Mouse (Mus musculus) fat pad, adult 2 months (tissue): ENCODE results near the gene Mkln1.

Experiments used
- DNase-seq: peaks from one replicate; pipeline ENCODE4 v3.0.0-alpha.2; 2011; ENCODE audit warnings: low read depth, low spot score; ENCODE audit errors: extremely low read depth

The Mkln1 gene

DNA sequence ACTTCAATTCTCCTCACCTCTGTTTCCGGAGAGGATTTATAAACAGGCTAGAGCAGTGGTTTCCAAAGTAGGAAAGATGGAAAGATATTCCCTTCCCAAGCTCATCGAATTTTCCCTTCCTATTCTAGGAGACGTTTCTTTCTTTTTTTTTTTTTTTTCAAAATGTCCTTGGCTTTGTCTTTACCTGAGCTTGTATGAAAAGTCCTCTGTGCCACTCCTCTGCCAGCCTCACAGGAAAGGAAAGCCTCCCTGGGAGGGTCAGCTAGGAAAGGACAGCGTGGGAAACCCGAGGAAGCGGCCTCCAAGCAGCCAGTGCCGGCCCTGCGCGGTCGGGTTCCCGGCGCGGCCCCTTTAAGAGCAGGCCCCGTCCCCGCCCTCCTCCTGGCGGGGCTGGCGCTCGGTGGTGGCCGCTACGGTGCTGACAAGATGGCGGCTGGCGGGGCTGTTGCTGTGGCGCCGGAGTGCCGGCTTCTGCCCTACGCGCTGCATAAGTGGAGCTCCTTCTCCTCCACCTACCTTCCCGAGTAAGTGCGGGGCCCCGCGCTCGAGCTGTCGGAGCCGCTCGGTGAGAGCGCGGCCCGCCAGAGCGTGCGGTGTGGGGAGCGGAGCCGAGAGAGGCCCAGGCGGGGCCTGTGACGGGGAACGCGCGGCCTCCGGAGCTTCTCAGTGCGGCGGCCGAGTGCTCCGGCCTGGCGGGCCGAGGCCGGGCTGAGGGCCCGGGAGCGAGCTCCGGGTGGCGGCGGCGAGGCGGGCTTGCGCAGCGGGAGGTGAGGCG is at the start of gene Mkln1:
Mkln1 (plus strand) TSS at position 305 of the 775 bp plus-strand sequence.
- no peak for DNase-seq

DNA sequence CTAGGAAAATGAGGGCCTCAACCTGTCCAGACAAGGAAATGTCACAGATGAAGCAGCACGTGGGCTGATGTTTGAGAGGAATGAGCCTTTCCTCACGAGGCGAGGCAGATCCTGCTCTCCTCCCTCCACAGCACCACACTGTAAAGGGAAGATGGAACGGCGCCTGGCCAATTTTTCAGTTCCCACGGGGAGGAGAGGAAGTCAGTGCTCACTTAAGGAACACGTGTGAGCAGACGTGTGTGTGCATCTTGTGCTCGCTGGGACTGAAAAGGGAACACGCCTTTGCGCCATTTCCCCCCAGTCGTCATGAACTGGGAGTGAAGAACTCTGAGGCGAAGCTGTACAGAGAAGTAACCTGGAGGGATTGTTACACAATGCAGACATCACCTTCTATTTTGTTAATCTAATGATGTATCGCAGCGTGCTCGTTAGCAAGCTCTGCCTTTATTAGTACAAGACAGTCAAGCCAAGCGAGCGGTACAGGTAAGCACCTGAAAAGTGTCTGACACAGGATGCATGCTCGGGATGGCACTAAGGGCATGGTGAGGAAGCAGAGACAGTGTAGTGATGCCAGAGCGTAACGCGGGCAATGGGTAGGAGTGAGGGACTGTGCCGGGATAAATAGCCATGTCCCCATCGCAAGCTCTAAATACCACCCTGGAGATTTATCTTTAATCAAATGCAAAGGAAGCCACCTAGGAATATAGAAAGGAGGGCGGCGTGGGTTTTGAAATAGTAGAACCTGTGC is 41.9 kb upstream of the Mkln1 start:
- no peak for DNase-seq

DNA sequence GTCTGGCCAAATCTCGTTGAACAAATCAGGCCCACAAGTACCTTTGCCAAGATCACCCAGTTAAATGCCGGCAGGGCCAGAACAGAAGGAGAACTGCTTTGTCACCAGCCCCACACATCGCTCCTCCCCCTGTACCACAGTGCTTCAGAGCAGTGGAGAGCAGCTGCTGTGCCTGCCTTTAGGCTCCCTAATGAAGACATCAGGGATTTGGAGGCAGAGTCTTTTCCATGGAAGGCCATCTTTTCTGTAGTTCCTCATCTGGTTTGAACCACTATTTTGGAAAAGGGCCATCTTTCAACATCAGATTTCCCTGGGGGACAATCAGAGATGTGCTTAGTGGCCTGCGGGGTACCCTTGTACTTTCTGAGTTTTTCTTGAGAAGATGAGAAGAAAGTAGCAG is 41.2 kb upstream of the Mkln1 start:
- DNase-seq: no peak

DNA sequence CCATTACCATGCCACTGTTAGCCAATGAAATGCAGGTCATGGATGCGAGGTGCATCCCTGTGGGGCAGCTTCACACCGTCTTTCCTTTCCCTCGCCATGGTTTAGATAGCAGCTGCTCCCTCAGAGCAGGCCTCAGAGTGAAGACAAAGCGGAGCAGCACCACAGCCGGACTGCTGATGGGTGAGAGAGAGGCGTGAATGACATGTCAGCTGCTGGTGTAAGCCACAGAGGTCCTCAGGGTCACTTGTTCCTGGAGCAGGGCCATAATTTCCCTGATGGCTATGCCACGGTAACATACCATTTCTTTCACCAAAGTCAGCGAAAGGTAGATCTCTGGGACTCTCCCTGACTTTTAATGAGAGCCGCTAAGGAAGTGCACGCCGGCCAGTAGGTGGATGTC is 35.9 kb upstream of the Mkln1 start:
- DNase-seq: no peak

DNA sequence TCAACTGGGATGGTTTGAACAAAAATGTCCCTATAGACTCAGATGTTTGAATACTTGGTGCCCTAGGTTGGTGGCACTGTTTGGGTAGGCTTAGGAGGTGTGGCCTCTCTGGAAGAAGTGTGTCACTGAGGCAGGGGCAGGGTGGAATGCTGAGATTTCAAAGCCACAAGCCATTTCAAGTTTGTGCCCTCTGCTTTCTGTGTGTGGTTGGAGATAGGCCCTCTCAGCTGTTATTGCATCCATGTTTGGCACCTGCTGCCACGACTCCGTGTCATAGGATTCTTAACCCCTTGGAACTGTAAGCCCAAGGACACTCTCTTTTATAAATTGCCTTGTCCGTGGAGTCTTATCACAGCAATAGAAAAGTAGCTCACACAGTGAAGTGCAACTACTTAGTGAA is 34.1 kb upstream of the Mkln1 start:
- no peak for DNase-seq

DNA sequence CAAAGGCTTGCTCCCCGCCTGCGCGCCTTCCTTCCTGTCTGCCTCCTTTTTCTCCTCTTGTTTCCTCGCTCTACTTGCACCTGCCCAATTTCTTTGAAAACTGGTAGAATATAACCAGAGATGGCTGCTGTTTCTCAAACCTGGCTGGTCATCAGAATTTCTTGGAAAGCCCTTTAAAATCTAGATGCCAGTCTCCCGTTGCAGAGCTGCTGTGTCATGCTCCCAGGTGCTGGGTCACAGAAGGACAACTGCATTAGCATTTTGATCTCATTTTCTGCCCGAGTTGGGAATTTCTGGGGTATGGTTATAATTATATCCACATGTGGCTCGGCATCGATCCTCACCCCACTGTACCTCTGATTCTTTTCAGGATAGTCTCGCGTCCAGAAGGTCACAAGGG is 30.6 kb upstream of the Mkln1 start:
- no peak for DNase-seq

DNA sequence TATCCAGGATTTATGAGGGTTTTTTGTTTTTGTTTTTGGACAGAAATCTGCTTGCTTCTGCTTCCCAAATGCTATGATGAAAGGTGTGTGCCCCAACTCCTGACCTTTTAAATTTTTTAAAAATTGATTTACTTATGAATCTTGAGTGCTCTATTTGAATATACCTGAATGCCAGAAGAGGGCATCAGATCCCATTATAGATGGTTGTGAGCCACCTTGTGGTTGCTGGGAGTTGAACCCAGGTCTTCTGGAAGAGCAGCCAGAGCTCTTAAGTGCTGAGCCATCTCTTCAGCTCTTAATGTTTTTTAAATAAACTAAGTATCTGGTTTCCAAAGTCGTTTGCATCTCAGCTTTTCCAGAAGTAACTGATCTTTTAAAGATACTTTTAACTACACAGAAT is 30.0 kb upstream of the Mkln1 start:
- no peak for DNase-seq

DNA sequence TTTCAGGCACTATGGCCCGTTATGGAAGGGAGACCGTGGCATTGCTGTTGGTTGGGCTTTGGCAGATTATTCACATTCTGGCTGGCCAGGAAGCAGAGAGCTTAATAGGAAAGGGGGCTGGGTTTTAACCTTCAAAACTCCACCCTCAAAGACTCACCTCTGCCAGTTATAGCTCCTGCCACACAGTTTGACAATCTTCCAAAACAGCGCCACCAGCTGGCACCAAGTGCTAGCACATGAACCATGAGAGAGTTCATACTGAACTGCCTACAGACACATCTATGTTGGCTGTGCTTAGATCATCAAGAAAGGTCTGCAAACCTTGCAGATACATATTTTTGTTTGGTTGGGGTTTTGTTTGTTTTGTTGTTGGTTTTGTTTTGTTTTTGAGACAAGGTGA is 28.7 kb upstream of the Mkln1 start:
- DNase-seq: no peak

DNA sequence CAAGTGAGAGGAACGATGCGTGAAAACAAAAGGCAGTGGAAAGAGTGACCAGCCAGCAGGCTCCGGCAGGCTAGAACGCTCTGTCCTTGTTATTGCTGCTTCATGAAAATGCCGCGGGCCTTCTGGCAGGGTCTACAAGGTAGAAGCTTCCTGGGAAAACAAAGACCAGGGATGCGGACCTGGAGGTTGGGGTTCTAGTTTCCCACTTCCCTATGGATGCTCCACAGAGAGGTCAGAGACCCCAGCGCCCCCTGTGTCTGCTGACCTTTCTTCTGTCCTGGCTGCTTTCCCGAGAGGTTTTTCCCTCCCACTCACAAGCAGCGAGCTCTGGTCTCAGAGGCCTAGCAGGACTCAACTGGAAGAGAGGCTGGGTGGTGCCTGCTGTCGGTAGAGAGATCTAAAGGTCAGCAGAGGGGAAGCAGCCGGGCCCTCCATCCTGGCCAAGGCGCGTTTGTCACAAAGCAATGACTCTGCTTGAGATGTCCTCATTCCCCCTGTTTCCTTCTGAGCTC is 27.9 kb upstream of the Mkln1 start:
- DNase-seq: no peak

DNA sequence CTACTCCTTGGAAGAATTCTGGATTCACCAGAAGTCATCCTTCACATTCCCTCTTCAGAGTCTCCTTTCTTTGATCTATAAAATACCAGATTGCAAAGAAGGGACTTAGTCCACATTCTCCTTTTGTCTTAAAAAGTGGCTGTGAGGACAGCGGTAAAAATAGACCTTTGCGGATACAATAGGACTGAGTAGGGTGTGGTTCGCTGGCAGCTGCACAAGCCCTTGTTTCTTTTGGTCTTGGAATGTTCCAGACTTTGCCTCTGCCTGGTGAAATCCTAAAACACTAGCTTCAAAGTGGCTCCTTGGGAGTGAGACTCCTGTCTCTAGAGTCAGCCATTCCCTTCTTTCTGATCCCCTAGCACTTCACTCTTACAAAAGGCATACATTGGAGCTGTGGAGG is 27.4 kb upstream of the Mkln1 start:
- DNase-seq: no peak

DNA sequence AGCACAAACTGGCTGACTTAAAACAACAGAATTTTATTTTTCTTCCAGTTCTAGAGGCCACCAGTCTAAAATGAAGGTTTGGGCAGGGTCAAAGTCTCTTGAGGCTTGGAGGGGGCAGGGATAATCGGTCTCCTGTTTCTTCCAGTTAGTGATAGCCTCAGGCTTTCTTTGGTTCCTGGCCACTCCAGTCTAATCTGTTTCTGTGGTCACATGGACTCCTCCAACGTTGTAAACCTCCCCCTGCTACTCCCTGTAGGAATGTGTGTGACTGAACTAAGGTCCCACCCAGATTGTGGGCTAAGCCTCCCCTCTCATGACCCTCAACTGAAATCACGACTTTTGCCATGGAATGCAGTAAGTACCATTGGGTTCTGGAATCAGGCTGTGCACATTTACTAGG is 25.9 kb upstream of the Mkln1 start:
- DNase-seq: no peak

DNA sequence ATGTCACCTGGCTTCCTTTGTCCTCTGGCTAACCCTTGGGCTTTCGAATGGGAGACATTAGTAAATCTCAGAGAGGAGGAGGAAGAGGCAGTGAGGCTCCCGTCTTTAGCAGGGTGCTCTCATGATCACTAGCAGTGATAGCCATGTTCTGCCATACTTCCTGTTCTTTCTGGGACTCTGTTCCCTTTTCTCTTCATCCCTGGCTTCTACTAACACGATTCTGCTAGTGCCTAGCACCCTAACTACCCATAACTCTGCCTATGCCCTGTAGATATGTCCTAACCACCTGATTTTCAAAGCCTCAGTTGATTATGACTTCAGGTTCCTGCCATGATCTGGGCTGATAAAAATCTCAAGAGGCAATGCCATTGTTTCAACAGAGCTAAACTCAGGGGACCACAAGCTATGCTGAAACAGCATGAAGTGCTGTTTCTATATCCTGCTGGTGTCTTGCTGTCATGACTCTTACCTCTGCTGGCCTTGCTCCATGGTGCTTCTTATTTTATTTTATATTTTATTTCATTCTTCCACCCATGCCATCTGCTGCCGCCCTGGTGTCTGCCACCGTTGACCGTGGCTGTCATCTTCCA is 25.4 kb upstream of the Mkln1 start:
- DNase-seq: no peak

DNA sequence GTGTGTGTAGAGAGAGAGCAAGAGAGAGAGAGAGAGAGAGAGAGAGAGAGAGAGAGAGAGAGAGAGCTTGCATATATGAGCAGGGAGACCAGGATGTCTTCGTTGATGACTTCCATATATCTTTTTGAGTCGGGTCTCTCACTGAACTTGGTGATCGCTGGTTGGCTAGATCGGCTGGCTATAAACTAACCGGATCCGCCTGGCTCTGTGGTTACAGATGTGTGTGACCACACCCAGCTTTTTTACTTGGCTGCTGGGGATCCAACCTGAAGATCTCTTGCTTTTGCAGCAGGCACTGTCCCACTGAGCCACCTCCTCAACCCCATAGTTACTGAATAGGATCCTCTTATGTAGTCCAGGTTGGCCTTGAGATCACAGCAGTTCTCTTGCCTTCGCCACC is 15.5 kb upstream of the Mkln1 start:
- no peak for DNase-seq

DNA sequence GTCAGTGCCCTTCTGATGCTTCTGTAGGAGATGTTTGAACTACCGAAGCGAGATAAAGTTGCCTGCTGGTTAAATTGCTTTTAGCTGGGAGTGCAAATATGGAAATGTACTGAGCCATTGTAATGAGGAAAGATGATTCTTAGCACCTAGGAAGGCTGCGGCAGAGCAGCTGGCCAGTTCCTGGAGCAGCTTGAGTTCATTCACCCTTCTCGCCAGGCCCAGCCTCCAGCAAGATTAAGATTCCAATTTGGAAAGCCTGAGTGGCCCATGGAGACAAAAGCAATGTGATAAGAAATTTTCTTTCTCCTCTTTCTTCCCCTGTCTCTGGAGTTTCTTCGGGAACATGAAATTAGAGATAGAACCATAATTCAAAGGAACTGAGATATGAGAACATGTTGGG is 13.7 kb upstream of the Mkln1 start:
- no peak for DNase-seq

DNA sequence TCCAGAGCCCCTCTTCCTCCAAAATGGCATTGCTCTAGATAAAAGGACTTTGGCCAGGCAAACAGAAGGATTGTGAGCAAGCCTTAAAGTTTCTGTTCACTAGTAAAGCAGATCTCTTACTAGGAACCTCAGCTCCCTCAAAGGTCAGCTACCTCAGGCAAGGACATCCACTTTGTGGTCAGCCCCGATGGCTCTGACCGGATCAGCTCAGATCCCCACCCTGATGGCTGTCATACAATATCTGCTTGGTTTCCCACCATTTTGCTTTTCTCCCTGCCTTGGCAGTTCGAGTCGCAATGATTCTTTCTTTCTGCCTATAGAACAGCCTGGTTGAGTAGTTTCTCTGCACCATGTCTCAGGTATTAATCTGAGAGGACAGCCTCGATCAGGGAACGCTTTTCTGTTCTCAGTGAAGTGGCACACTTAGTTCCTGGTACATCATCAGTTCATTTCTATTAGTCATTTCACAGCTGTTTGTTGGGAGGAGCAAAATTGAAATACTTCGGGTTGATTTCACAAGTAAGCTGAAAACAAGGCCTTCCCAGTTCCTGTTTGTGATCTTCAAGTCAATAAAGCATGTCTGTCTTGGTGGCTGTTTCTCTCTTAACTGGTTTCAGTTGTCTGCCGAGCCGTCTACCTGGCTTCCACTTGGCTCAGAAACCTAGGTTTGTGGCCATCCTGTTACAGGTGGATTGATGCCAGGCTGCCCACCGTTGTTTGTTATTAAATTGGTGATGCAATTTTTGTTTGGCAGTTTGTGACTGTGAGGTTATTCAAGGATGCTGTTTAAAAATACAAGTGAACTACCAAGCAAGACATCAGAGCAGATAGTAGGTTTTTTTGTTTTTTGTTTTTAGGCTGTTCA is 13.0 kb upstream of the Mkln1 start:
- DNase-seq: no peak

DNA sequence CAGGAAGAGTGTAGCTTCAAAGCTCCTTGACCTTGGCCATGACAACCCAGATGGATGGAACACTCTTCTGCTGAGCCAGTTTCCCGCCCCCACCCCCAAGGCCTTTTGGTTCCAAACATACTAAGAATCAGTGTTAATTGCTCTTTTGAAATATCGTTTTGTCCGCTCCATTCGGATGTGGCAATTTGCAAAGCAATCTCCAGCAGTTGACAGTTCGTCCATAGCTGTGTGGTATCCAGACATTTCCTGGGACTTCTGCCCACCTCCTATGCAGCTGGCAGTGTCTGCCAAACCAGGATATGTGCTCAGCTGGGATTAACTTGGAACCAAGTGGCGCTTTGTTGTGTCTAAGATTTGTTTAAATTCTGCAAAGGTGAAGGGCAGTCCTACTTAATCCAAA is 8.8 kb upstream of the Mkln1 start:
- peak; percentile 69 for DNase-seq

DNA sequence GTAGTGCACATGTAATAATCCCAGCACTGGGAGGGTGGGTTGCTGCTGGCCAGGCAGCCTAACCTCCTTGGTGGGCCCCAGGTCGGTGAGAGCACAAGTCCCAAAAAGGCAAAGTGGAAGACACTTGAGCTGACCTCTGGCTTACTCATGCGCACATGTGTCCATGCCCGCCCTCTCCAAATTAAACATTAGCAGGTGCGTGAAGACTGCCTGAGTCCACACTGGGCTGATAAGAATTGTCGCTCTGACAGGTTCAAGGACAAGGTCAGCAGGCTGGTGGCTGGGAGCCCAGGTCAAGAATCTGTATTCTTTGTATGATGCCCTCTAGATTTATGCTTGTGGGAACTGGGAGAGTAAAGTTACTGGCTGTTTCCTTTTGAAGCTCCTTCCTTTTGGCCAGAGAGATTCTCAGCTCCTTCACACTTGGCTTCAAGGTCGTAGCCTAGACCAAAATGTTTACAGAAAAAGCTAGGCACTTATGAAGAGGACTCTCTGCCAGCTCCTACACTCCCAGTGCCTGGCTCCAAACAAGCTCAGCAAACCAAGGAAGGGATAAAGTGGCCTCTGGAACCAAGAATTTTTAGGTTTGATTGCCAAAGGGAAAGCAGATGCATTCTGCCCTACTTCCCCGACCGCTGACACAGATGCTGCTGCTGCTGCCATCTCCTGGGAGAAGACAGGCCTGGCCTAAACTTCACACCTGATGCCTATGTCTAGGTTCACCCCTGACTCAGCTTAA is 8.1 kb upstream of the Mkln1 start:
- no peak for DNase-seq

DNA sequence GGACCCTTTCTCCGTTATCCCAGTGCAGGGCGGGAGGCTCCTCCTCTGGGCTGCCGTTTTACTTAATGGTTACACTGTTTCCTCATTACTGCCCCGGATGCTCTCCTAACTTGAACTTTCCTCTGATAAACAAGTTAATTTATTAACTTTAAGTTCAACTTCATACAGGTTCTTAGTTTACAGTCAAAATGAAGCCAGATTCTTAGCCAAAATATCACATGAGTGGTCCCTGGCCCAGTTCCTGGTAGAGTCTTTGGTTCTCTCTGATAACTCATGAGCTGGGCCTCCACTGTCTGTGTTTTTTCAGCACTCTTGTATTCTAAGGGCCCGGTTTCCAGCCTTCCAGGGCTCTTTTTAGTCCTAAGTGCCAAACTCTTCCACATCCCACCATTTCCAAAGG is 5.7 kb upstream of the Mkln1 start:
- DNase-seq: no peak

DNA sequence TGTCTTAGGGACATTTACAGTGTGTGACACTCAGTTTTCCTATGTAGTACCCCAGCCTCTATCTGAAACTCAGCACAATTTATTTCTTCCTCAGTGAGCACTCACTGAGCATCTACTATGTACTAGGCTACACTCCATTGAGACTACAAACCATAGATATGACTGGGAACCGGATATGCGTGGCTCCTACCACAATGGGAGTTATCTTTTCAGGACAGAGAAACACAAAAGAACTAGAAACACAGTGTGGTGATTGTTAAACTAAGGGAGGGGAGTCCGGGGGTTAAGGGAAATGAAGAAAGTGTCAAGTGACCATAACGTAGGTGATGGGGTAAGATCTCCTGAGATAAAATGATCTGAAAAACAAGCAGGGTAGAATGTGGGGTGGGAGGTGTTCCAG is 2.4 kb upstream of the Mkln1 start:
- no peak for DNase-seq

DNA sequence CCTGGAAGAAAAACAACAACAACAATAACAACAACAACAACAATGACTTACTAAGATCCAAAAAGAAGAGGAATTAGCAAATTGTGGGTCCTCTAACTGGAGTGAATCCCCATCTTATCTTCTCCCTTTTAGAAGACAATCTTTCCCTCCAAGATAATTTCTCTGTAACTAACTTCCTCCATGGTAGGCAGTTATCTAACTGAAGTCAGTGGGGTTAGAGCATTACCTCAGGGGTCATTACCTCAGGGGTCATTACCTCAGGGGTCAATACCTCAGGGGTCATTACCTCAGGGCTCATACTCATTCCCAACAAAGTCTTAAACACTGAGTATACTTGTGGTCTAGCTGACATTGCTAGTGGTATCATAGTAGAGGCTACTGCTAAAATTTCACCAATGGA is 1.2 kb upstream of the Mkln1 start:
- no peak for DNase-seq
